Mouse (Mus musculus) yolk sac, embryonic 10.5 days (tissue): ENCODE measurements around the gene Osbpl8.
A peak's percentile ranks its signal among the peaks of the same experiment; 100 is the strongest.
"Not testable (repeated sequence)": the region's sequence is repeated elsewhere in the genome, so short reads cannot be mapped to it uniquely, and the experiment has no call there.

Source experiments
- DNase-seq: peaks from one replicate; pipeline ENCODE4 v3.0.0-alpha.2; 2017; ENCODE audit warnings: low spot score

The Osbpl8 gene

DNA sequence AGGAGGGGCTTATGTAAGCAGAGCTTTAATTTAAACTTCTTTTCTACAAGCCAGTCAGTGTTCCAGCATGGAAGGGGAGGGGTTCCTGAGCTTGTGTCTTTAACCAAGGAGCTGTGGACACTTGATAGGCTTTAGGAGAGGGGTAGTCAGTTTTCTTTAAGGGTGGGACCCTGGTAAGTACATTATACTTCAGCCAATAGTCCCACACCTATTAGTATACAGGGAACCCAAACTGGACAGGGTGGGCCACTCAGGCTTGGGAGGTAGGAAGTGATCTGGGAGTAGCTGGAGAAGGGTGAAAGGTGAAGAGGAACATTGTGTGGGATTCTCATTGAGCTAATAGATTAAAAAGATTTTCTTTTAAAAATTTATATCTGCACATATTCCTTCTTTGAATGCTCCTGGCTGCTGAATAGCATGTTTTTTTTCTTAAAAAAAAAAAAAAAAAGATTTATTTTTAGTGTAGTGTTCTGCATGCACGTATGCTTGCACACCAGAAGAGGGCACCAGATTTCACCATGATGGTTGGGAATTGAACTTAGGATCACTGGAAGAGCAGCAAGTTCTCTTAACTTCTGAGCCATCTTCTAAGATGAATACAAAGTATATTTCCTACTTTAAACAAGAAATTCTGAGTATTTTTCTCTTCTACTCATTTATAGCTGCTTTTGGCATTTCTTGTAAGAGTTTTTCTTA is 21.2 kb downstream of the Osbpl8 start:
- no peak for DNase-seq

DNA sequence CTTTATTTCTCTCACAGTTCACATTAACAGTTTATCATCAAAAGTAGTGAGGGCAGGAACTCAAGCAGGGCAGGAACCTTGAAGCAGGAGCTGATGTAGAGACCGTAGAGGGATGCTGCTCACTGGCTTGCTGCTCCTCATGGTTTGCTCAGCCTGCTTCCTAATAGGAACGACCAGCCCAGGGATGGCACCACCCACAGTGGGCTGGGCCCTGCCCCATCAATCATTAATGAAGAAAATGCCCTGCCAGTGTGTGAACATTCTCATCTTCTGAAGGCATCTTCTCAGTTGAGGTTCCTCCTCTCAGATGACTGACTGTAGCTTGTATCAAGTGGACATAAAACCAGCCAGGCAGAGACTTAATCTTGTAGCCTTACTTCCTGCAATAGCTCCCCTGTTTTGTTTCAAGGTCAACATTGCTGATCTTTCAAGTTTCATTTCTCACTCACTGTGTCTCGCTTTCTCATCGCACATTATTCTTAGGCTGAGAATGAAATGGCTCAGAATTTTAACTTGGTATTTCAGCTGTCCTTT is 24.5 kb downstream of the Osbpl8 start:
- DNase-seq: no peak

- no peak for DNase-seq
These were observed 25.7 kb downstream of the Osbpl8 start for GRCm38 (mm10) chr10:111190110-111190795.

DNA sequence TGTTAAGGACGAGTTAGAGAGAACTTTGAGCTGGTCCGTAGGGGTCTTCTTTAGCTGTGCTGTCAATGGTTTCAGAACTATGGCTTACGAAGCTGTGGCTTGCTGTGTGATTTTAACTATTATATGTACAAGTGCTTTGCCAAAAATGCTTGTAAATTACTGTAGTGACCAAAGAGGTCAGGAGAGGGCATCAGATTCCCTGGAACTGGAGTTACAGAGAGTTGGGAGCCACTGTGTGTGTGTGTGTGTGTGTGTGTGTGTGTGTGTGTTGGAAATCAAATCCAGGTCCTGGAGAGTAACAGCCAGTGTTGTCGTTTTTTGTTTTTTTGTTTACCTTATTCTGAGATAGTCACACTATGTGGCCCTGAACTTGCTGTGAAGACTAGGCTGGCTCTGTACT is 29.0 kb downstream of the Osbpl8 start:
- no peak for DNase-seq

- no peak for DNase-seq
These were observed 31.6 kb downstream of the Osbpl8 start for GRCm38 (mm10) chr10:111196191-111196590.

DNA sequence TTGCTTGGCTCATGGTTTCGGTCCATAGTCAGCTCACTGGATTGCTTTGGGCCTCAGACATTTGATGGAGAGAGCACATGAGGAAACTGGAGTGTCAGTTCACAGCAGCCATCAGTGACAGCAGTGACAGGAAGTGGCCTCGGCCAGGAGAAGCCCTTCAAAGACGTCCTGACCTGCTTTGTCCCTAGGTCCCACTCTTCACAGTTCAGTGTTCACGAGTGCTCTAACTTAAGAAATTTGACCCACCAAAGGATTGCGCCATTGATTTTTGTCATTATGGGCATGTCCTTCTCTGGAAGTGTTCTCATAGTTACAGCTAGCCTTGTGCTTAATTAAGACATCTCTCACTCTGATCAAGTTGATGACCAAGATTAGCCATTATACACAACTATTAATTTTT is 34.2 kb downstream of the Osbpl8 start:
- DNase-seq: not testable (repeated sequence)

DNA sequence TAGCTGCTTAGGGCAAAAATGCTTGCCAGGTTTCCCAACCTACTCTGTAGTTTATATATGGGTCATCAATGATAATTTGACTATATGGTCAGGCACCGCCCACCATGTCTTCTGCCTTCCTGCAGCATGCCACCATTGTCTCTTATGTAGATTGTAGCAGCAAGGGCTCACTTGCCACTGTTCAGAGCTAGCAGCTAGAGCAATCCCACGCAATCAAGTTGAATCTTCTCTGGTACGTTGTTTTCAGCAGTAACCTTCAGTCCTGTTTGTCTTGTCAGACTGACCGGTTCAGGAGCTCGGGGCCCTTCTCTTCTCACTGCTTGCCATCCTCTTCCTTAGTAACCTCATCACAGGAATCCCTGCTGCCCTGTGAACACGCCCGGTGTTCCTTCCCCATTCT is 36.6 kb downstream of the Osbpl8 start:
- DNase-seq: no peak

DNA sequence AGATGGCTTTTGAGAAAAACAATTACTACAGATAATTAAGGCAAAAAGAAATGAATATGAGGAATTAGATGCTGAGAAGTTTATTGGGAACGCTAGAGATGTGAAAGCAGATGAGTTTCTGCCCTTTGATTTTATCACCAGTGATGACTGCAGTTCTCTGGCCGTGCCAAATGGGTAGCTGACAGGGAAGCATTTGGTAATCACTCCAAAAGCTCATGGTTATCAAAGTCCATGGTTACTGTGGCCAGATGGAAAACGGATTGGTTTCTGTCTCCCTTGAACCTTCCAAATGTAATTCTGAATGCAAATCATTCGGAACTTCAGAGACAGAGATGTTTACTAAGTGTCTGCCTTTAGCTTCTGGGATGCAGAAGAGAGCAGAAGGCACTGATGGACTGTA is 37.1 kb downstream of the Osbpl8 start:
- DNase-seq: no peak

DNA sequence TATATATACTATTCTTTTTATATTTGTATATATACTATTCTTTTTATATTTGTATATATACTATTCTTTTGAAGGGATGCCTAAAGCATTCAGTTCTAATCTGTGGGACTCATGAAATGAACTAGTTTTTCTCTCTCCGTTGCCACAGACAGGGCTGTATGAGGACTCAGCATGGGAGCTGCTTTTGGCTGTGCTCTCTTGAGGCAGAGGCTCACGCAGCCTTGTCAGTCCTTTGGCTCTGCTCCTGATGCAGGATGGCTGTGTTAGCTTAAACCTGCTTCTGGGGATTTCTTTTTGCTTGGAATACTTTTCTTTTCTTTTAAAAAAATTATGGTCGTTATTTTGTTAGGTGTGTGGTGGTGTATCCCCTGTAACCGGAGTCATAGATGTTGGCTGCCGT is 39.5 kb downstream of the Osbpl8 start:
- DNase-seq: no peak

DNA sequence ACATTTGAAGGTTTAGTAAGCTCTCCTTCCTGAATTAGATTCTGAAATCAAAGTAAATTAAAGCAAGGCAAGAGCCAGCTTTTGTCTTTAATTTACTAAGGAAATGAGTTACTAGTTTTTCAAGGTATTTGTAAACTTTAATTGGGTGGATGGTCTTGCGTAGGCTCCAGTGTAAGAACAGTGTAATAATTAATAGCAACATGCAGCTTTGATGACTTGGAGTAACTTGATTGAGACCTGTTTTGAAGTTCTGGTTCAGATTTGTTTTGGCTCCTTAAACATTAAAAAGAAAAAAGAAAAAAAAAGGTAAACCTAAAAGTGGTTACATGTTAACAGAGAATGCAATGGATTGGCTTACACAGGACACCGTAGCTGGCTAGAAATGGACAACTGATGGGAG is 40.9 kb downstream of the Osbpl8 start:
- no peak for DNase-seq

- no peak for DNase-seq
These were observed 42.8 kb downstream of the Osbpl8 start for GRCm38 (mm10) chr10:111207386-111207785.

DNA sequence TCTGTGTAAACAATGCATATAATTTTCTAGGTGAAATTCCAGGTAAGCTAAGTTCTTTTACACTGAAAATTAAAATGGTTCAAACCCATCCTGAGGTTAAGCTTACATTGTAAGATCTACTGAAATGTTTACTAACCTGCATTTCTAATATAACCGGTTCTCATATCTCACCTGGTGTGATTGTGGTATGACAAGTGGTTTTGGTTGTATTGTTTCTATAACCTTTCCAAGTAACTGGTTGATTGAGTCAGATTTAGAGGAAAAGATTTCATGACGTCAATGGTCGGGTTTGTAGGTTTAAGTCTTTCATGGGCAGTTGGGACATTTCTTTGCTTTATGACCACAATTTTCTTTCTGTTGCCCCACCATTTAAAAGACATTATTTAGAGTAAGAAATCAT is 49.5 kb downstream of the Osbpl8 start:
- DNase-seq: no peak

GRCm38 (mm10) chr10:111214696-111215095 is 50.1 kb downstream of the Osbpl8 start:
- no peak for DNase-seq

GRCm38 (mm10) chr10:111215572-111215971 is 51.0 kb downstream of the Osbpl8 start:
- no peak for DNase-seq

DNA sequence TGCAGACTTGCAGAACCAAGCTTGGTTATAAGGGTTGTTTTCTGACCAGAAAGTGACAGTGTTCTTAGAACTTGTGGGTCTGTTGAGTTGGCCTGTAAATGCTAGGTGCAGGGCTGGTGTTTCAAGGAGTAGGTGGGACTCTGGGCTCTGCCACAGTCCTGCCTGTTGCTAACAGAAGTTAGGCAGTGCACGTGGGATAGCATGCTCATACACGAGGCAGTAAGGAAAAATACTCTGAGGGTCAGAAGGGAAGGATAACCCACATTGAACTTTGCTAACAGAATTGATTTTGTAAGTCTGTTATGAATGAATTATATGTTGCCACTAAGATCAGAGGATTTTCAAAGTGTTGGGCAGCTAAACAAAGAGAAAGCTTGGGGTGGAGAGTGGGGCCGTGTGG is 51.6 kb downstream of the Osbpl8 start:
- no peak for DNase-seq

- no peak for DNase-seq
These were observed 58.0 kb downstream of the Osbpl8 start for GRCm38 (mm10) chr10:111222535-111222934.

DNA sequence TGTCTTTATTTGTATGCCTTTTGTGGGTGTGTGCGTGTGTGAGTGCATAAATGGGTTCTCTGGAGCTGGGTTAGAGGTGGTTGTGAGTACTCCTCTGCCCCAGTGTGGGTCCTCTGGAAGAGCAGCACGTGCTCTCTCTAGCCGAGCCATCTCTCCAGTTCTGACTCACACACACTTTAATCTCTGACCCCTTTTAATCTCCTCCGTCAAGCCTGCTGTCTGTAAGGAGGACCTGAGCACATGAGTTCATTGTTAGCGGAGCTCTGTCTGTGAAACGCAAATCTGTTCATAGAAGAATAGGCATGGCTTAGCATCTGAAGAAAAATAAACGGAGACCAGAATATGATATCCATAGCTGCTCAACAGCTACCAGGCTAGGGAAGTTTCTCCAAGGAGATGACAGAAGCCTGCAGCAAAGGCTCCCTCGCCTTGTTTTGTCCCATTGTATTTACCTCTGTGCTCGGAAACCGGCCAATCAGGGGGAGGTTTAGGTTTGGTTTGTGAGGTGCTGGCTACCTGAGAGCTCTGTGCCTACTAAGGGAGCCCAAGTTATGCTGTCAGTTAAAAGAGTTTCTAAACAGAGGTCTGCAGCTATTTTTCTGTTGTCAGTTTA is 58.8 kb downstream of the Osbpl8 start:
- peak; percentile 38 for DNase-seq

GRCm38 (mm10) chr10:111224696-111225095 is 60.1 kb downstream of the Osbpl8 start:
- no peak for DNase-seq

DNA sequence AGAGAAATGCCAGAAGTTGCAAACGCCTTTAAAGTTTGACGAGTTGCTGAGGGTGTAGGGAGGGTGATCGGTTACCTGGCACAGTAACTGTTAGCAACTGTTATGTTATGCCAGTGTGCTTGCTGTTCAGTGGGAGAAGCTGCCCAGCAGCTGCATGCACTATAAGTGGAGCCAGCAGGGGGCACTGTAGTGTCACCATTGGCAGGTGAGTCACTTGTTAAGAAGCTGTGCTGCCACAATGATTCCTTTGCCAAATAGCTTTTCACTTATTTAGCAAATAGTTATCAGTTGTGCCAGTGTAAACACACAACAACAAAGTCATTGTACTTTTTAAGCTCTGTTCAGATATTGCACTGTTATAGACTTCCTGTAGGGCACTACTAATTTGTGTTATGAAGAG is 62.0 kb downstream of the Osbpl8 start:
- DNase-seq: peak; percentile 72

GRCm38 (mm10) chr10:111232237-111232636 is 67.7 kb downstream of the Osbpl8 start:
- not testable (repeated sequence) for DNase-seq

GRCm38 (mm10) chr10:111233476-111234130 is 69.1 kb downstream of the Osbpl8 start:
- no peak for DNase-seq

DNA sequence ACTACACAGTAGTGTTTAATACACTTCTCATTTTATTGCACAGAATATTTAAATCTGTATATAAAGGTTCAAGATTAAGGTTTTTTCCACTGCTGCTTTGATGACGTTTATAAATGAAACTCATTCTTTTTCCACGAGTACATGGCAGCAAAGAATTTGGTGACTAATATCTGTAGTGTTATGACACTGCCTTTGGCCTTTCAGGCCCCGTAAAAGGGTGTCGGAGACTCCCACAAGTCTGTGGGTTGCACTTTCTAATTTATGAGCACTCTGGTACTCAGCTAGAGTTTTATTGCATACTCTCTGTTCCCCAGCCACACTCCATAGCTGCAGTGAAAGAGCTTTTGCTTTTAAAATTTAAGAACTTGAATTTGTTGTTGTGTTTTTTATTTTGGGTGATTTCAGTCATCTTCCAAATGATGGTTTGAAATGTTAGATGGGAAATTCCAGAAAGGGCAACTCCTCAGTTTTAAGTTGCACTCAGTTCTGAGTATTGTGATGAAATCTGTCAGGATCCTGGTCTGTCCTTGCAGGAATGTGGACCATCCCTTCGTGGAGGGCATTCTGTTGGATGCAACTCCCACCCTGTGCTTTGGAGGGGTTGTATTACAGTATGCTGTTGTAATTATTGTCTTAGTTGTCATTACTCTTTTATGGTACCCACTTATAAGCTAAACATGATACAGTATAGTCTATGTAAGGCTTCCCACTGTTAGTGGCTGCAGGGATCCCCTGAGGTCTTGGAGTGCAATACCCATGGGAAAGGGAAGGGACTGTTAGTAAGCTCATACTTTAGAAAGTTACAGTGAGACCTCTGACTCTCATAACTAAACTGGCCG is 70.1 kb downstream of the Osbpl8 start:
- DNase-seq: no peak
